Mouse (Mus musculus): ENCODE results near the gene Gpa33. TPM values are rescaled to one million over a fixed set of nuclear protein-coding genes. Genes with fewer than 3 reads are reported as not detected.

Gene Gpa33
- polyA plus RNA-seq (2015; fragmentation: Nextera tagmentation; extraction: Ambion mirVana): 0.54 and 0.58 TPM in 2 replicates

DNA sequence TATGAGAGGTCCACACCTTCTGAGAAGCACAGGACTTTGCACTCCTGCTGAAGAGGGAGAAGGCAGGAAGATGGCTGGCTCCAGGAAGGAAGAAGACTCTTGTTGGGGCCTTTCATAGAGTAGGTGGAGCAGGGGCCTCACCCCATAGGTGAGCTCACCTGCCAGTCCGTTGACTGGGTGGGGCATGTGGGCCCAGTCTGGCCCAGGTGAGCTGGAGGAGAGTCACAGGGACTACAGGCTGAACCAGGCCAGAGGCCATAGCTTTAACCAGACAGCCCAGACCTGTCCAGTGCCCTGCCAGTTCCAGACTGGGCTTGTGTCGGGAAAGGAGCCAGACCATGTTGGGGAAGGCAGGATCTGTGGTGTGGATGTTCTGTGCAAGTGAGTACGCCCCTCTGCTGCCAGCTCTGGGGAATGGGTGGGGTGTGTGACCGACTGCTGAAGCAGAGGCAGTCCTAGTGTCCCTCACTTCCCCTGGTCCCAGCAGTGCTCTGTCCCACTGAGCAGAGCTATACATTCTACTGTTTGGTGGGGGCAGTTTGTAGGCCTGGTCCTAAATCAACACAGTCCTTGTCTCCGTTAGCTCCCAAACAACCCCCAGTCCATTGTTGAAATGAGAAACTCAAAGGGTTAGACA, at the start of gene Gpa33:
Gpa33 (plus strand) TSS at position 15 of the 637 bp plus-strand sequence.

DNA sequence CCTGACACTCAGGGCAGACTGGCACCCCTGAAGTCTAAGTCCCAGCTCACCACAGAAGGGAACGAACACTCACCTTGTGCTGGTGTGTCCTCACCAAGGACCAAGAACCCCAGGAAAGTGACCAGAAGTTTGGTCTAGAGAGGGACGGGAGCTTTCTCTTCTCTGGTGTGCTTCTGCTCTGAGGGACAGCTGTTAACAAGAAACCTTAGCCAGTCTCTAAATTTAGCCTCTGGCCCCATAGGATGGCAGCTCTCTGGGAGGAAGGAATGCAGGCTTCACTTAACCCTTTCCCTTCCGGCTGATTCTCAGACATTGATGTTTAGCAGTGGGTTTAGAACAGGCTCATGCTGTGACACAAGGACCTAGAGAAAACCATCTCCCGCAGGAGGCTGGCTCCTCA, 2.3 kb upstream of the Gpa33 start, which contains the start of gene Dusp27:
Dusp27 (minus strand) TSS at position 204 of the 400 bp plus-strand sequence.

Other genes with a start within 250 kb of the Gpa33 start
- 8.1 and 11.2 TPM in 2 replicates for gene Pou2f1, start 127.6 kb upstream of the Gpa33 start, polyA plus RNA-seq (2015; fragmentation: Nextera tagmentation; extraction: Ambion mirVana)
- 0.19 and 0.48 TPM in 2 replicates for gene Dusp27, start 2.3 kb upstream of the Gpa33 start, polyA plus RNA-seq (2015; fragmentation: Nextera tagmentation; extraction: Ambion mirVana)
- gene Mael, start 108.5 kb downstream of the Gpa33 start, polyA plus RNA-seq (2015; fragmentation: Nextera tagmentation; extraction: Ambion mirVana): not detected in 2 replicates
- 1.4 and 2.3 TPM in 2 replicates for gene Ildr2, start 123.9 kb downstream of the Gpa33 start, polyA plus RNA-seq (2015; fragmentation: Nextera tagmentation; extraction: Ambion mirVana)
- gene Tada1, start 248.9 kb downstream of the Gpa33 start, polyA plus RNA-seq (2015; fragmentation: Nextera tagmentation; extraction: Ambion mirVana): 26.5 and 30.1 TPM in 2 replicates

Data from adrenal gland, postnatal 0 days (tissue).